ENCODE assay signal across 34 mouse cellular contexts in genomic region chr13:83115691-83116090, GRCm38 (mm10).
"Had no signal": no experiment of that assay in that cellular context is flagged by ENCODE, and none has a peak within 500 bp of the region (broad histone marks: within the 10 kb centered on the region; RNA-seq: fewer than 3 reads in every experiment).

No protein-coding gene starts in this region.

- ATAC-seq: hindbrain, embryonic 16.5 days; hindbrain, postnatal 0 days; inflammation-experienced regulatory T-cells, adult 6 months; intestine, embryonic 15.5 days; intestine, embryonic 16.5 days; intestine, postnatal 0 days had no signal

- H3K27ac ChIP-seq: heart, embryonic 13.5 days; heart, embryonic 15.5 days; hindbrain, embryonic 10.5 days; hindbrain, embryonic 12.5 days; hindbrain, embryonic 13.5 days; hindbrain, embryonic 14.5 days; hindbrain, embryonic 15.5 days; hindbrain, postnatal 0 days; intestine, embryonic 15.5 days; kidney, embryonic 15.5 days; kidney, postnatal 0 days; layer of hippocampus, adult 2 months; left cerebral cortex, adult 2 months had no signal

- H3K4me3 ChIP-seq: heart, embryonic 12.5 days; heart, embryonic 13.5 days; heart, embryonic 15.5 days; hindbrain, embryonic 10.5 days; hindbrain, embryonic 12.5 days; hindbrain, embryonic 13.5 days; hindbrain, embryonic 15.5 days; intestine, embryonic 15.5 days; kidney, embryonic 15.5 days; layer of hippocampus, adult 2 months; left cerebral cortex, adult 2 months had no signal

- H3K4me1 ChIP-seq: intestine, embryonic 15.5 days; kidney, embryonic 15.5 days had no signal

- H3K9me3 ChIP-seq: heart, embryonic 12.5 days; heart, embryonic 13.5 days; heart, embryonic 15.5 days; hindbrain, embryonic 10.5 days; hindbrain, embryonic 12.5 days; hindbrain, embryonic 13.5 days; hindbrain, embryonic 15.5 days; intestine, embryonic 15.5 days; kidney, embryonic 15.5 days had no signal

- H3K27me3 ChIP-seq: heart, embryonic 12.5 days; heart, embryonic 13.5 days; heart, embryonic 15.5 days; hindbrain, embryonic 12.5 days; hindbrain, embryonic 13.5 days; hindbrain, embryonic 15.5 days; intestine, embryonic 15.5 days; kidney, embryonic 15.5 days had no signal

- H3K9ac ChIP-seq: heart, embryonic 12.5 days; heart, embryonic 13.5 days; heart, embryonic 15.5 days; hindbrain, embryonic 12.5 days; hindbrain, embryonic 13.5 days; hindbrain, embryonic 14.5 days; hindbrain, embryonic 15.5 days; intestine, embryonic 15.5 days; kidney, embryonic 15.5 days had no signal

- DNase-seq: heart, postnatal 10 days; heart, postnatal 14 days; heart, postnatal 36 days; heart, postnatal 4 days; kidney, adult 11 months; kidney, adult 18-20 months; kidney, adult 2 months; kidney, adult 8-10 months; kidney, adult 9 months; kidney, postnatal 10 days; kidney, postnatal 14 days; kidney, postnatal 25 days; kidney, postnatal 36 days; kidney, postnatal 4 days; layer of hippocampus, adult 9-11 months; layer of hippocampus, postnatal 36 days had no signal

- H3K36me3 ChIP-seq: heart, embryonic 12.5 days; heart, embryonic 13.5 days; heart, embryonic 15.5 days; hindbrain, embryonic 10.5 days; hindbrain, embryonic 12.5 days; hindbrain, embryonic 13.5 days; hindbrain, embryonic 15.5 days; intestine, embryonic 15.5 days; kidney, embryonic 15.5 days had no signal
